Comparison of ENCODE assay signal across 8 mouse cellular contexts in the genomic region with DNA sequence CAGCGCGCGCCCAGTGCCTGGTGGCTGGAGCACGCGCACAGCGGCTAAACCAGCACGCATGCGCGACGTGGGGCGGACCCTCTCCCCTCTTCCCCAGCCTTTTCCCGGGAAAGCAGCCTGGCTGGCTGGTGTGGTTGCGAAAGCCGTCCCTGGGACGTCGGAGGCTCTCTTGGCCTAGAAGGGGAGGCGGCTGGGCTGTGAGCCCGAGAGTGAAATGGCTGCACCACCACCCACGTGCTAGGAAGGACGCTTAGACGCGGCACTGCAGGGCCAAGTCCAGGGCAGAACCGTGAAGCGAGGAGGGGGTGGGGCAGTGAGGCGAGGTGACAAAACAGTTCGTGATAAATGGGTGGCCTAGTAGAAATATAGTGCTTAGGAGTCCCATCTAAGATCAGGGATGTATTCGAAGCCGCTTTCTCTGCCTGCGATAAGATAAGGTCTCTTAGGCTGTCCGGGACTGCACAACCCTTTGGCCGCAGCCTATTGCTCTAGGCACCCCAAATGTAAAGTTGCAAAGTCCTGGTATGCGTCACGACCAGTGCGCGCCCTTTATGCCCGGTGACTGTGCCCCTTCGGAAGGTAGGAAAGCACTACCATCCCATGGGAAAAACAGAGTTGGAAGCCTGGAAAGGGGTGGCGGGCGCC. TPM values are rescaled to one million over a fixed set of nuclear protein-coding genes. Genes with fewer than 3 reads are reported as not detected.
DNase-seq lines count a peak whose midpoint lies in the region; ATAC-seq and TF ChIP-seq lines count a peak whose summit lies in the region.

No protein-coding gene starts in this region.

- H3K9ac ChIP-seq in forebrain, embryonic 13.5 days, result peak overlapping the region; percentile 43
- H3K9ac ChIP-seq in hindbrain, postnatal 0 days (replicated peaks; ENCODE audit: low read length), result 0 out of 2 replicates have a peak overlapping the region, but pooled peaks have one; percentile 10
- H3K9ac ChIP-seq in liver, embryonic 11.5 days (ENCODE audit: low read depth, low read length), result no peak overlapping the region

- peak; percentile 75 for DNase-seq in urinary bladder, postnatal 14 days (ENCODE audit: low spot score)
- DNase-seq in urinary bladder, postnatal 10 days (ENCODE audit: low spot score), result no peak
- peak; percentile 79 for DNase-seq in hindbrain, postnatal 0 days (ENCODE audit: low spot score)
- peak; percentile 62 for DNase-seq in liver, embryonic 11.5 days (ENCODE audit: low spot score)
- peak; percentile 47 for DNase-seq in naive thymus-derived CD4-positive, alpha-beta T cell, adult 2 months (ENCODE audit: low read depth)
- no peak for DNase-seq in left cerebral cortex, adult 18-20 months (ENCODE audit: low spot score in 2 of 2)
- no peak for DNase-seq in left cerebral cortex, adult 8-10 months (ENCODE audit: low spot score in 2 of 2)

- no peak for TF ChIP-seq CTCF in hindbrain, postnatal 0 days (IDR thresholded peaks at IDR 0.05; ENCODE audit: low read depth)

- H3K36me3 ChIP-seq in forebrain, embryonic 13.5 days (ENCODE audit: poor library complexity, severe bottlenecking), result no peaks in the 10 kb centered on the region
- no peaks in the 10 kb centered on the region for H3K36me3 ChIP-seq in hindbrain, postnatal 0 days (ENCODE audit: insufficient read depth, low read length)
- no peaks in the 10 kb centered on the region for H3K36me3 ChIP-seq in liver, embryonic 11.5 days (ENCODE audit: control insufficient read depth, insufficient read depth, low read length)

- peak overlapping the region; percentile 36 for H3K4me3 ChIP-seq in forebrain, embryonic 13.5 days
- H3K4me3 ChIP-seq in hindbrain, postnatal 0 days (ENCODE audit: low read length), result peak overlapping the region; percentile 30
- H3K4me3 ChIP-seq in liver, embryonic 11.5 days (ENCODE audit: low read depth, low read length), result peak overlapping the region; percentile 7

- H3K9me3 ChIP-seq in forebrain, embryonic 13.5 days (replicated peaks), result no peaks in the 10 kb centered on the region
- no peaks in the 10 kb centered on the region for H3K9me3 ChIP-seq in hindbrain, postnatal 0 days (ENCODE audit: low read length)
- no peaks in the 10 kb centered on the region for H3K9me3 ChIP-seq in liver, embryonic 11.5 days (ENCODE audit: control insufficient read depth, low read length)

- peak; percentile 31 for ATAC-seq in forebrain, embryonic 13.5 days
- peak; percentile 48; the same call in 1 of the 2 replicates for ATAC-seq in hindbrain, postnatal 0 days
- ATAC-seq in liver, embryonic 11.5 days (replicated peaks; ENCODE audit: low FRiP score), result peak; percentile 14; the same call in 1 of the 2 replicates

- WGBS in forebrain, embryonic 13.5 days, result under 1% methylated on average over 39 of the region's 39 CpGs
- under 1% methylated on average over 39 of the region's 39 CpGs for WGBS in hindbrain, postnatal 0 days
- WGBS in liver, embryonic 11.5 days, result under 1% methylated on average over 39 of the region's 39 CpGs

- peaks cover 100% of the 10 kb centered on the region for H3K27me3 ChIP-seq in forebrain, embryonic 13.5 days
- peaks cover 75% of the 10 kb centered on the region for H3K27me3 ChIP-seq in hindbrain, postnatal 0 days (ENCODE audit: insufficient read depth, low read length)
- peaks cover 100% of the 10 kb centered on the region for H3K27me3 ChIP-seq in liver, embryonic 11.5 days (replicated peaks; ENCODE audit: control insufficient read depth, insufficient read depth, low read length)

- peaks cover 53% of the 10 kb centered on the region for H3K4me1 ChIP-seq in forebrain, embryonic 13.5 days
- H3K4me1 ChIP-seq in hindbrain, postnatal 0 days (ENCODE audit: insufficient read depth, low read length), result peaks cover 11% of the 10 kb centered on the region
- peaks cover 25% of the 10 kb centered on the region for H3K4me1 ChIP-seq in liver, embryonic 11.5 days (replicated peaks; ENCODE audit: control insufficient read depth, insufficient read depth, low read length)

- peak overlapping the region; percentile 65 for H3K4me2 ChIP-seq in forebrain, embryonic 13.5 days
- H3K4me2 ChIP-seq in hindbrain, postnatal 0 days (ENCODE audit: low read depth, low read length), result peak overlapping the region; percentile 58
- H3K4me2 ChIP-seq in liver, embryonic 11.5 days, result peak overlapping the region; percentile 50

- H3K27ac ChIP-seq in forebrain, embryonic 13.5 days, result no peak overlapping the region
- H3K27ac ChIP-seq in hindbrain, postnatal 0 days, result no peak overlapping the region
- no peak overlapping the region for H3K27ac ChIP-seq in liver, embryonic 11.5 days (ENCODE audit: low read depth, low read length)

RNA-seq across cellular contexts. Expression of gene Cbx8, which starts 6.0 kb away (rescaled TPM):
- 9.8 and 12.3 TPM in 2 replicates for polyA plus RNA-seq in forebrain, embryonic 13.5 days (2015; fragmentation: Nextera tagmentation; extraction: Ambion mirVana)
- total RNA-seq in hindbrain, postnatal 0 days (2014; rRNA removed), result 10.0 and 11.4 TPM in 2 replicates
- polyA plus RNA-seq in hindbrain, postnatal 0 days (2015; fragmentation: Nextera tagmentation; extraction: Ambion mirVana), result 6.5 and 7.6 TPM in 2 replicates
- polyA plus RNA-seq in liver, embryonic 11.5 days (2014; fragmentation: Nextera tagmentation; extraction: Ambion mirVana), result 6.5 and 7.1 TPM in 2 replicates
- 10 to 100 TPM in 1 of 2 experiments, 1 to 10 TPM in 1; 8.3 to 13.3 TPM for total RNA-seq in left cerebral cortex, adult 18-20 months (2021)
- 10 to 100 TPM in 2 of 4 experiments, 1 to 10 TPM in 2; 7.1 to 16.7 (median 11.1) TPM for total RNA-seq in left cerebral cortex, adult 8-10 months (2022)

RNA-seq across cellular contexts. Expression of gene Cbx2, which starts 24.0 kb away (rescaled TPM):
- polyA plus RNA-seq in forebrain, embryonic 13.5 days (2015; fragmentation: Nextera tagmentation; extraction: Ambion mirVana), result 45.2 and 52.0 TPM in 2 replicates
- total RNA-seq in hindbrain, postnatal 0 days (2014; rRNA removed), result 14.6 and 18.9 TPM in 2 replicates
- 7.0 and 7.4 TPM in 2 replicates for polyA plus RNA-seq in hindbrain, postnatal 0 days (2015; fragmentation: Nextera tagmentation; extraction: Ambion mirVana)
- polyA plus RNA-seq in liver, embryonic 11.5 days (2014; fragmentation: Nextera tagmentation; extraction: Ambion mirVana), result 22.1 and 22.2 TPM in 2 replicates
- total RNA-seq in left cerebral cortex, adult 18-20 months (2021), result 1 to 10 TPM; 1.8 to 2.2 TPM
- 1 to 10 TPM; 2.2 to 3.3 (median 2.6) TPM for total RNA-seq in left cerebral cortex, adult 8-10 months (2022)

RNA-seq across cellular contexts. Expression of gene Cbx4, which starts 39.3 kb away (rescaled TPM):
- polyA plus RNA-seq in forebrain, embryonic 13.5 days (2015; fragmentation: Nextera tagmentation; extraction: Ambion mirVana), result 10.2 and 11.5 TPM in 2 replicates
- 33.6 and 41.3 TPM in 2 replicates for total RNA-seq in hindbrain, postnatal 0 days (2014; rRNA removed)
- 22.4 and 23.7 TPM in 2 replicates for polyA plus RNA-seq in hindbrain, postnatal 0 days (2015; fragmentation: Nextera tagmentation; extraction: Ambion mirVana)
- polyA plus RNA-seq in liver, embryonic 11.5 days (2014; fragmentation: Nextera tagmentation; extraction: Ambion mirVana), result 5.1 TPM in 2 replicates
- 10 to 100 TPM; 46.0 to 49.9 TPM for total RNA-seq in left cerebral cortex, adult 18-20 months (2021)
- total RNA-seq in left cerebral cortex, adult 8-10 months (2022), result 10 to 100 TPM; 48.9 to 54.2 (median 50.0) TPM

RNA-seq across cellular contexts. Expression of gene Enpp7, which starts 58.7 kb away (rescaled TPM):
- polyA plus RNA-seq in forebrain, embryonic 13.5 days (2015; fragmentation: Nextera tagmentation; extraction: Ambion mirVana), result not detected in 2 replicates
- not detected in 2 replicates for total RNA-seq in hindbrain, postnatal 0 days (2014; rRNA removed)
- polyA plus RNA-seq in hindbrain, postnatal 0 days (2015; fragmentation: Nextera tagmentation; extraction: Ambion mirVana), result not detected in 2 replicates
- polyA plus RNA-seq in liver, embryonic 11.5 days (2014; fragmentation: Nextera tagmentation; extraction: Ambion mirVana), result not detected in 2 replicates
- not detected for total RNA-seq in left cerebral cortex, adult 18-20 months (2021)
- total RNA-seq in left cerebral cortex, adult 8-10 months (2022), result not detected

Comparison
In these comparisons a context has a peak if more than half of its experiments do, and no peak if none do; other contexts are left out.
1. DNase-seq: peak in urinary bladder, postnatal 14 days (single experiment), hindbrain, postnatal 0 days (single experiment), liver, embryonic 11.5 days (single experiment) and naive thymus-derived CD4-positive, alpha-beta T cell, adult 2 months (single experiment); none in urinary bladder, postnatal 10 days (single experiment), left cerebral cortex, adult 18-20 months (0 of 2) and left cerebral cortex, adult 8-10 months (0 of 2).
2. Peak in every context shown above with its lines, with median percentiles within 50 percentile points of each other: ATAC-seq, H3K4me2 ChIP-seq and H3K4me3 ChIP-seq.